Mouse (Mus musculus): ENCODE measurements around the gene Dpf3. TPM values are rescaled to one million over a fixed set of nuclear protein-coding genes. Genes with fewer than 3 reads are reported as not detected.

Dpf3 gene
- polyA plus RNA-seq, 1 experiment: 1.8 TPM

DNA sequence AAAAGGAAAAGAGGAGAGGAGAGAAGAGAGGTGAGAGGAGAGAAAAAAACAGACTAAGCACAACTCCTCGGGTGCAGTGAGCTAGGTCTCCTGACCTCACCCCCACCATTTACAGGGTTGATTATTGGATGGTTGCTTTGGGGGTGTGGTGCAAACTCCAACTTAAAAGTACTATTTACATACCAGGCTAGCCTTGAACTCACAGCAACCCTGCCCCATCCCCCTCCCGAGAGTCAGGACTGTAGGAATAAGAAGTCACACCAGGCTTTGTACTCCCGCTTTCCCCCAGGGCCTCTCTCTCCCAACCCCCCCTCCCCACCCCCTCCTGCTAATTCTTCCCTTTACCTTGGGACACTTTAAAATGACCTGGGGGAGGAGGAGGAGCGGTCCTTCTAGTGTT, 8.8 kb upstream of the Dpf3 start:
- no peak for DNase-seq (ENCODE audit: low read depth)

DNA sequence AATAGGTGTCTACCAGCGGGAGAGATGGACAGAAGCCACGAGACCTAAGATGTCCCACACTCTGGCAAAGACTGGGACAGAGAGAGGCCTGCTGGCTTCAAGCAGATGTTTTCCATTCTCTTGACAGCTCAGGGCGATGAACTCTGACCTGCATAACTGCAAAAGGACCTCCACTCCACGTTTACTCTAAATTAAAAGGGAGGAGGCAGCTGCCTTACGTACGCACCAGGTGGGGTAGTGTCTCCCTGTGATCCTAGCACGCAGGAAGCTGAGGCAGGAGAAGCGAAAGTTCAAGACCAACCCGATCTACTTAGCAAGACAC, 8.4 kb upstream of the Dpf3 start:
- no peak for DNase-seq (ENCODE audit: low read depth)

- DNase-seq (ENCODE audit: low read depth): no peak
Measured at GRCm38 (mm10) chr12:83495248-83495960, 7.9 kb upstream of the Dpf3 start.

DNA sequence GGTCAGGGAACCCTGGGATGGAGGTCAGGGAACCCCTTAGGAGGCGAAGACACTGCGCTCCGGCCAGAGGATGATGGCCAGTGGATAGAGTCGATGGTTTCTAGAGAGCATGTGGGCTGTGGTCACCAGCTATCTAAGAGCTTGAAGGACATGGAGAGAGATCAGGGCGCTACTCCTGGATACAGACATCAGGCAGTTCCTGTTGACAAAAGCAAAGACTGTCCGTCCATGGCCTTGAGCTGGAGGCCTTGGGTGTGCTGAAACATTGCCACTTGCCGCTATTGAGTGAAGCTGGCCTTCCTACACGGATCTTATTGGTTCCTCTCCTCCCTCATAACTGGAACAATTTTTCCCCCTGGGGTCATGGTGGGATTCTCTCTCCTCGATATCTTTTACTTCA, 6.7 kb upstream of the Dpf3 start:
- no peak for DNase-seq (ENCODE audit: low read depth)

DNA sequence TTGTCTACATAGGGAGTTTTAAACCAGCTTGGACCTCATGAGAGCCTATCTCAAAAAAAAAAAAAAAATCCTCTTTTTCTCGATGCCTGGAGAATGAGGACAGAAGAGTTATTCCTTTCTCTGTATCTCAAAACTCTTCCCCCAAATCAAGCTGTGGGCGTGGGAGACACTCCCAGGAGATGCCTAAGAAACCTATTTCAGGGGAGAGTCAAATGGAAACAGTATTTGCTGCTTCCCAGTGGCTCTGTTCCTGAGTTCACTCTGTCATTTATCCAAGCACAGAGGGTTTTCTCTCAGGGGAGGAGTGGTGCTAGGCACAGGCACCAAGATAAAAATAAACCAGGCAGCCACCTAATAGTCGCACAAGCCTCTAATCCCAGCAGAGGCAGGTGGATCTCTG, 5.3 kb upstream of the Dpf3 start:
- DNase-seq (ENCODE audit: low read depth): no peak

DNA sequence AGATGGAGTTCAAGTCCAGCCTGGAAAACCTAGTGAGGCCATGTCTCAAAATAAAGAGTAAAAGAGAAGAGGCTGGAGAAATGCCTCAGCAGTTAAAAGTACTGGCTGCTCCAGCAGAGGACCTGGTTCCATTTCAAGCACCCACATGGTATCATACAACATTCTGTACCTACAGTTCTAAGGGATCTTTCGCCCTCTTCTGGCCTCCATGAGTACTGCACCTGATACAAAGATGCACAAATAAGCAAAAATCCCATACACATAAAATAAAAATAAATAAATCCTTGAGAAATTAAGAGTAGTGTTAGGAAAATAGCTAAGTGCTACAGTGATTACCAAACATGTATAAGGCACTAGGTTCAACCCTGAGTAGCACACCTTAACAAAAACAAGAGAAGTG, 4.1 kb upstream of the Dpf3 start:
- DNase-seq (ENCODE audit: low read depth): no peak

GRCm38 (mm10) chr12:83489748-83490147, 2.2 kb upstream of the Dpf3 start:
- no peak for DNase-seq (ENCODE audit: low read depth)

DNA sequence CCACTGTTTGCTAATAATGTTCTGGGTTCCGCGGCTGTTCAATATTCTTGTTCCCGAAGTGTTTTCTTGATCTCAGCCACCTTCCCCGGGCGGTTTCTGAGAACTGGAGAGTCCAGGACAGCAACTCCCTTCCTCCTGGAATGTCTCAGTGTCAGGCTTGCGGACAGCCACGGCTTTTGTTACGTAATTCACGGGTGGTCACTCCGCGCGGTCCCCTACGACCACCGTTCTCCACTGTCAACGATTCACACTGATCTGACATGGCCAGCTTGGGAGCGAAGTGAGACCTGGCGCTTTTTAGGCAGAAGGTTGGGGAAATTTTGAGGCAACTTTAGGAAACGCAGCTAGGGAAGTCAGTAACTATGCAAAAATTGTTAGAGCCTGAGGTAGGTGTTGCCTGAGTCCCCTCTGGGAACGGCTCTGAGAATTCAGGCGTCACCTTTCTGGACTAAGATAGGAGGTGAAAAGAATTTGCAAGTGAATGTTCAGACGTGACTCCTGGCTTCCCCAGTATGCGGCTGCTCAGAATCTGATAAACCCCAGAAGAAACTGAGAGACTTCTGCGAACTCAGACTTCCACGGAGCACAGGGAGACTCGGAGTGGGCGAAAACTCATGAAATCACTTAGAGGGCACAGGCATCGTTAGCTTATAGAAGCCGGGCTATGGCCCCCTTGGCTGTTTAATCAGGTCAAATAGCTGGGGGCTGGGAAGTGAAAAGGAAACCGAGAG, 860 bp upstream of the Dpf3 start:
- no peak for DNase-seq (ENCODE audit: low read depth)

GRCm38 (mm10) chr12:83486671-83487461, 650 bp downstream of the Dpf3 start:
- no peak for DNase-seq (ENCODE audit: low read depth)

GRCm38 (mm10) chr12:83485911-83486670, 1.4 kb downstream of the Dpf3 start:
- DNase-seq (ENCODE audit: low read depth): no peak

GRCm38 (mm10) chr12:83484855-83485745, 2.4 kb downstream of the Dpf3 start:
- DNase-seq (ENCODE audit: low read depth): no peak

DNA sequence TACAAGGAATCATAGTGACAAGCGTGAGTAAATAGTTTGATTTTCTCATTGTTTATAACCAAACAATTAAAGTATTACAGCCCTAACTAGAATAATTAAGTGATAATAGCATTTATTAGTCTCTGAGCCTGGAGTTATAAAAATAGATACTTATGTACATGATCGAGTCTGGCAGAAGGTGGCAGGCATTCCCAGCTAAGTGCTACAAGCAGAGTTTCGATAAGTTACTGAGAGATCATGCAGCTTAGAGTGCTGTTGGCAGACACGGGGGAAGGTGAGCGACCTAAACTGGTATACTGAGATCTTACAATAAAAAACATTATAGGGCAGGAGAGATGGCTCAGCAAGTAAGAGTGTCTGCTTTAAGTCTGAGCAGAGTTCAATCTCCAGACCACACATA, 3.9 kb downstream of the Dpf3 start:
- DNase-seq (ENCODE audit: low read depth): no peak

- no peak for DNase-seq (ENCODE audit: low read depth)
Measured at GRCm38 (mm10) chr12:83481439-83481838, 6.1 kb downstream of the Dpf3 start.

DNA sequence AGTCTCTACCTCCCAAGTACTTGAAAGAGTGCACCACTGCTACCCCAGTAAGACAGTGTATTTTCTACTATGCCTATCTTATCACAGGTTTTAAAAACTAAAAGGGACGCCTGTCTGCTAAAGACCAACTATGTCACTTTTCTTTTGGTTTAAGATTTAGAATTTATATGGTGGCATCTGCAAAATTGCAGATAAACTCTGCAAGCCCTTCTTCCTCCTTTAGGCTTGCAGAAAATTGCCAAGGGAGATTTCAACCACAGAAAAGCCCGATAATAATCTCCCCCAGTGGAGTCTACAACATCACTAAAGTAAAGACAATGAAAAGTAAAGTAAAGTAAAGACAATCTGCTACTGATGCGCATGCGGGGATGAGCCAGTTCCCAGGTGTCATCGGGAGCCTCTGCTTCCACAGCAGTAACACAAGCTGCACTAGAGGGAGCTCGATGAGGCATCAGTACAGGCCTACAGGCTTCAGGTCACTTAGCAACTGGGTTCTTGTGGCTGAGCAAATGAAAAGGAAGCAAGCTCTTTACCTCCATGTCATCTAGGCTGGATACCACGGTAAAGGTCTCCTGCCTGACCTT, 7.6 kb downstream of the Dpf3 start:
- no peak for DNase-seq (ENCODE audit: low read depth)

- no peak for DNase-seq (ENCODE audit: low read depth)
Measured at GRCm38 (mm10) chr12:83479140-83479539, 8.4 kb downstream of the Dpf3 start.

- DNase-seq (ENCODE audit: low read depth): no peak
Measured at GRCm38 (mm10) chr12:83476277-83476676, 11.2 kb downstream of the Dpf3 start.

GRCm38 (mm10) chr12:83475419-83475818, 12.1 kb downstream of the Dpf3 start:
- no peak for DNase-seq (ENCODE audit: low read depth)

DNA sequence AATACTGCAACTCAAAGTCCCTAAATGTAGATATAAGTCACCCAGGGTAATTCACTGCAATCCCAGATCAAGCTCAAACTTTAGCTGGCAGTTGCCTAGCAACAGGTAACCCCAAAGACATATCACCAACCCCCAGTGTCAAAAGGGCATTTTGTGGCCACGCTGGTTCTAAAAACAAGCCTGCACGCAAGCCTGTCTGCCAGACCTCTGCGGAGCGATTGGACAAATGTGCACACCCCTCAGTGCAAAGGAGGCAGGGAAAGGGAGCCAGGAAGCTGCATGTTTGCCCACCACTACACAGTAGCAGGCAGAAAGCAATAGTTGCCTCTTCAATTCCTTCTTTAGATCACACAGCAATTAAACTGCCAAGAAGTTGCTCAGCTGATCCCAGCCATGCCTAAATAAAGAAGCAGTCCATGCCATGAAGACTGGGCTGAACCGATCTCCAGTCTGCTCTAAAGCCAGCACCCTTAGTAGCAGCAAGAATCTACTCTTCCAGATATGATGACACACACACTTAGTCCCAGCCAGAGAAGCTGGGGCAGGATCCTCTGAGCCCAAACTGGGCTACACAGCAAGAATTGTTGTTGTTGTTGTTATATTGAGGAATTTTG, 13.4 kb downstream of the Dpf3 start:
- no peak for DNase-seq (ENCODE audit: low read depth)

DNA sequence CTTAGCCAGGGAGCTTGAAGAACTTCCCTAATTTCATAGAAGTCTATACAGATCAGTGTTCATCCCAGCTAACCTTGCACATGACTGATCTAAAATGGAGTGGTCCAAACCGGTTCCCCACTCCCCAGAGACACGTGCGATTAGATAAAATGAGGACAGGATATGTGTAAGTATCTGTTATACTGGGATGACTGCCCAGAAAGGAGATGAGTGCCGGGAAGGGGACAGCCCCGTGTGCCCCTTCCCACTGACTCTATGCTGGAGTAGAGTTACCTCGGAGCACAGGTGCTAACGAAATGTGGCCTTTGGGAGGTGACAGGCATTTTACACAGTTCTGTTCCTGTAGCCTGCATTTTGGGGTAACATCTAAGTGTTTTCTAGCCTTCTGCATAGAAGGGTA, 15.8 kb downstream of the Dpf3 start:
- DNase-seq (ENCODE audit: low read depth): no peak

DNA sequence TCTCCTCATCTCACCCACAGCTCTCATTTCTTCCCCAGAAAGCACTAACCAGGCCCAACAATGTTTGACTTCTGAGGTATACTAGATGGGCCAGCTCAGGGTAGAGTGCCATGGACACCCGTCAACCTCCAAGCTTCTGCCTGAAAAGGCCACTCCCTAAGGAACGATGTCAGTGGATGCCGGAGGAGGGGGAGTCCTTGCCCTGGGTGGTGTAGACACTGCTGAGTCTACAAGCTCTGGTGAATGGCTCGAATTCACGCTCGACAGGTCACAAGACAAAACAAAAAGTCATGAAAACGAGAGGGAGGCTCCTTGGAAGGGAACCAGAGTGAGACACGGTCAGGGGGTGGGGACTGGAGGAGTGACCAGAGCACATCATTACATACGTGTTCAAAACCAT, 17.4 kb downstream of the Dpf3 start:
- DNase-seq (ENCODE audit: low read depth): no peak
